Mouse (Mus musculus) T-helper 1 cell (primary cell): ENCODE measurements around the gene Zkscan16.

Experiments
- in situ Hi-C: fragments of 300-600 bp; cut with MboI, MseI; formaldehyde crosslinking; loops from one replicate; pipeline ENCODE4 v1.15.1; 2025; ENCODE audit warnings: high pct_unique_total_duplicates

Zkscan16 gene

GRCm38 (mm10) chr4:58935846-58936245 is 7.6 kb upstream of the Zkscan16 start:
- in situ Hi-C loops = no loop called here

GRCm38 (mm10) chr4:58941638-58942037 is 1.8 kb upstream of the Zkscan16 start:
- in situ Hi-C loops = no loop called here

GRCm38 (mm10) chr4:58942942-58943341 is 486 bp upstream of the Zkscan16 start:
- in situ Hi-C loops = no loop called here

DNA sequence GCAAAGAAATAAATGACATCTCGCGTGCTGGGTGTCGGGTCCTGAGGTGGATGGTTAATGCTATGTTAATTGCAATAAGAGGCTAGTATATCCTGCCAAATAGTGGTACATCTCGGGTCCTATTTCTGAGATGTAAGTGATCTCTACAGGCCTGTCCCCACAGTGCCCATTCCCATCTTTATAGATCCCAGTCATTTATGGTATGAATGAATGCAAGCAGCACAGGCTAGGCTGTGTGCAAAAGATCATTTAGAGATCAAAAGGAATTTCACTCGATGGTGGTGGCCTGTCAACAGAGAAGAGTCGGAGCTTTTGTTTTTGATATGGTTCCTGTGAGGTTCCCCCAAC is 752 bp downstream of the Zkscan16 start:
- in situ Hi-C loops = no loop called here

DNA sequence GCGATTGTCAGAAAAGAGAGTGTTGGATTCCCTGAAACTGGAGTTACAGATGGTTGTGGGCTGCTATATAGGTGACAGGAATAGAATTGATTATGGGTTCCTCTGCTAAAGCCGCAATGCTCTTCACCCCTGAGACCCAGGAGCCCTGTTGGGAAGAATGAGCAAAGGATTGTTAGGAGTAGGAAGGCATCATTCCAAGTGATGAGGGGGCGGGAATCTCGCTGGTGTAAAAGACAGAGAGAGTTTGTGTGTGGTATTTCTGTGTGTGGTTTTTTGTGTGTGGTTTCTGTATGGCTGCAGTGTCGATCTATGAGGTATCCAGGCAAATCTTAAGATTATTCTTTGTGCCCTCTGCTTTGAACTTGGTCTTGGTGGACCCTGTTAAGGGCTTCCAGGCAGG is 1.3 kb downstream of the Zkscan16 start:
- in situ Hi-C loops = no loop called here

- in situ Hi-C loops = no loop called here
These were observed 5.0 kb downstream of the Zkscan16 start for GRCm38 (mm10) chr4:58948391-58948790.

DNA sequence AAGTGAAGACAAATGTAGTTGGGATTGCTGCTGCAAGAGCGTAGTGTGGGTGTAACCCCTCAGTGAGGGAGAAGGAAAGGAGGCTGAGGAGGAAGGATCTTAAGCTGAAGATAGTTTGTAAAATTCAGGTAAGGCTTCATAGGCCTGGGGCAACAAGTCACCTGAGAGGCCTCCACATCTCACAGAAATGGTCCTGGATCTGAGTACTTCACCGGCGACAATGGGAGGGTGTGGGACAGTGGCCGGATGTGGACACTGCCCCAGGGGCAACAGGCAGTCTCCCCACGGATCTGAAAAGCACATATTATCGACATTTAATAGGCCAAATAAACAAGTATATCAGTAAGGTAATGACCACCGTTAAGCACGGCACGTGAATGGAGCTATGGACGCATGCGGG is 9.2 kb downstream of the Zkscan16 start:
- in situ Hi-C loops = no loop called here

DNA sequence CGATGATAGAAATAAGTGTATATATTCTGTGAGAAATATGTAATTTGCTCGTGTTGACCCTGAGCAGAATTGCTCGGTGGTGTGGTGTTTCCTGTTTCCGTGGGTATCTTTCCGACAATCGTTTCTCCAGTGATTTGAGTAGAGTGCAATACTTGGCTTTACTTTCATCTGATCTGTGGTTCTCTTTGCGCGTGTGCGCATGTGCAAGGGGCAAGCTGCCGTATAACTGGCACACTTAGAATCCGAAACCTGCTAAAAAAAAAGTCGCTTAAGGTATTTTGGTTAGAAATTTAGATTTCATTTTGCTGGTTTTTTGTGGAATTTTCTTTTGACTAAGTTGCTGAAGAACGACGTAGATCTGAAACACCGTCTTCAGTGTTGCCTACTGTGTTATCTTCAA is 18.3 kb downstream of the Zkscan16 start:
- in situ Hi-C loops = no loop called here

DNA sequence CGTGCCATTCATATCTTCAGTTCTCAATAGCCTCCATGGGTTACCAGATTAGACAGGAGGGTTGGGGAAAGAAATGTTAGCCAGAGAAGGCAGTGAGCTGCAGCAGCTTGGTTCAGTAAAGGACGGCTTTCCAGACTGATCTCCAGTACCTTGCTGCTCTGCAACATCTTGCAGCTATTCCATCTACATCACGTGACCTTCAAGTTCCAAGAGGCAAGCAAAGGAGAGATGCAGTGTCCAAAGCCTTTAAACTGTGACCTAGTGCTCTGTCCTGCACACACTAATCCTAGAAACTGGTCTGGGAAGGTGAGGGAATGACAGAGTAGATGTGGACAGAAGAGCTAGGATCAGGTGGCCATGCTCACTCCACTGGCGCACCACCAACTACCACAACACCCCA is 19.8 kb downstream of the Zkscan16 start:
- in situ Hi-C loops = no loop called here

- in situ Hi-C loops = no loop called here
These were observed 21.7 kb downstream of the Zkscan16 start for GRCm38 (mm10) chr4:58965136-58965535.

DNA sequence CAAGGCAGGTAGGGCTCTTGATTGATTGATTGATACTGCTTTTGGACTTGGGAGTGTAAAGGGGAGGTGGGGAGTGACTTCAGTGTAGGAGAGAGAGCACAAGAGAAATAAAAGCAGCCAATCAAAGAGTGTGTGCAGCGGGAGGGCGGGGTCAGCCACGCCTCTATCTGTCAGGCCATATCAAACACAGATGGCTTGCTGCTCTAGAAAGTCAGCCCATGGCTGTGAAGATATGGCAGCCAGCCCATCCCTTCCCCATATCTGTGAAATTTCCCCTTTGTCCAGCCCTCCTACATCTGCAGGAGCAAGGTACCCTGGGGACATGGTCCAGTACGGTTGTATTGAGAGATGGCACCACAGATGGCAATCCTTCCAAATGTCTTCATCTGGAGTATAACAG is 27.2 kb downstream of the Zkscan16 start:
- in situ Hi-C loops = no loop called here

GRCm38 (mm10) chr4:58975711-58976110 is 32.3 kb downstream of the Zkscan16 start:
- in situ Hi-C loops = no loop called here

DNA sequence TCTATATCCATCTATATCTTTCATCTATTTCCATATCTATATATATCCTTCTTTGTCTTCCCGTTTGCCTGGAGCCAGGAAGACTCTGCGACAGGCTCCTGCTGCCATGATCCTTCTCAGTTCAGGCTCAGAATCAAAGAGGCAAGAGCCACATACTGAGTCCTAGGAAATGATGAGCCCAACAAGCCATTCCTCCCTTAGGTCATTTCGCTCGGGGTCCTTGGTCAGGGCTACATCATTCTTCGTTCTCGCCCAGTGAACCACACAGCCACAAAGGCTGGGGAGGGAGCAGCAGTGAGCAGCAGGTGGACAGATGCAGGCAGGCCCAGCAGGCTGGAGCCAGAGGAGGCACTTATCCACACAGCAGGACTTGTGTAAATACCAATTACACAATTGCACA is 38.0 kb downstream of the Zkscan16 start:
- in situ Hi-C loops = loop anchor here (5.0 kb wide), 1 partner anchor 61 kb away; no protein-coding TSS in a partner anchor

DNA sequence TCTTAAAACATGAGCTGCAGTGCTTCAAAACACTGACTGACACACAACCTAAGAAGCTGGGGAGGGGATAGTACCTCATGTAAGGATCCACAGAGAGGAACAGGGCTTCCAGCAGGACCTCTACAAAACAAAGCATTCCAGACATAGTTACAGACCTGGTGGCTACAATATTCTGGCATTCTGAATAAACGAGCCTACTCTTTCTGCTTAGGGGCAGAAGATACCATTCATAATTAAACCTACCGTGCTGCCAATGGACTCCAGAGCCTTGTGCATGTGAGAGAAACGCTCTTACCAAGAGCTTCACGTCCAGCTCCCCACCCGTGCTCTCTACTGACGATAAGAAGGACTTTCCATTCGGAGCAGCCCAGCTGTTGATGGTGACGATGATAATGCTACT is 39.4 kb downstream of the Zkscan16 start:
- in situ Hi-C loops = loop anchor here (5.0 kb wide), 1 partner anchor 59 kb away; no protein-coding TSS in a partner anchor

GRCm38 (mm10) chr4:58985157-58985648 is 41.8 kb downstream of the Zkscan16 start:
- in situ Hi-C loops = no loop called here

GRCm38 (mm10) chr4:58986540-58987190 is 43.2 kb downstream of the Zkscan16 start, which contains the start of gene Ptgr1:
Gene Ptgr1, minus strand, starts transcription at chr4:58987119.
- in situ Hi-C loops = no loop called here

DNA sequence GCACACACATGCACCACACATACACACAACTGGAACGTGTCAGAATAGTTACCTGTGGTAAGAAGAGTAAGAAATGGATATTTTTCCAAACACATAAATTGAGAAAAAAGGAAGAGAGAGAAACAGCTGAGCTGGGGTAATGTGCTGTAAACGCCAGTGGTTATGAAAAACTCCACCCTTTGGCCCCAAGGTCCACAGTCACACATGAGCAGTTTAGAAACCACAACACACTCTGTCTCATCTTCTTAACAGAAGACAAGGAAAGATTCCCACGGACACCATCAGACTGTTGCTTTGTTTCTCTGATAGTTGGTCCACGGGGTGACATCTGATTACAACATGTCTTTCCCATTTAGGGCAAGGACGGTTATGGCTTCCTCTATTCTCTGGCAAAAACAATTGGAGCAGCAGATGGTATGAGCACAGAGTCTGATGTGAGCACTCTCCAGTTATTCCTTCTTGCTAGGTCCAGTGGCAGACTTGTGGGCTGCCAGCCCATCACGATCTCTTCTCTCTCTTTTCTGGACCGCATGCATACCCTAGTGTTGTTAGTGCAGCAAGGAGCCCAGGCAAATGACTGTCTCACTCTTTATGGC is 46.0 kb downstream of the Zkscan16 start:
- in situ Hi-C loops = no loop called here

GRCm38 (mm10) chr4:58990609-58991434 is 47.4 kb downstream of the Zkscan16 start:
- in situ Hi-C loops = loop anchor here (5.0 to 10.0 kb wide), 2 partner anchors 64 to 1076 kb away; partner anchors contain the start of gene D630039A03Rik

- in situ Hi-C loops = loop anchor here (5.0 to 10.0 kb wide), 2 partner anchors 65 to 1077 kb away; partner anchors contain the start of gene D630039A03Rik
These were observed 48.8 kb downstream of the Zkscan16 start for GRCm38 (mm10) chr4:58992195-58992594.

GRCm38 (mm10) chr4:58994762-58995161 is 51.3 kb downstream of the Zkscan16 start, which contains the start of gene Dnajc25:
Gene Dnajc25, plus strand, starts transcription at chr4:58995062.
- in situ Hi-C loops = loop anchor here (5.0 to 10.0 kb wide), 2 partner anchors 67 to 1080 kb away; partner anchors contain the start of gene D630039A03Rik

DNA sequence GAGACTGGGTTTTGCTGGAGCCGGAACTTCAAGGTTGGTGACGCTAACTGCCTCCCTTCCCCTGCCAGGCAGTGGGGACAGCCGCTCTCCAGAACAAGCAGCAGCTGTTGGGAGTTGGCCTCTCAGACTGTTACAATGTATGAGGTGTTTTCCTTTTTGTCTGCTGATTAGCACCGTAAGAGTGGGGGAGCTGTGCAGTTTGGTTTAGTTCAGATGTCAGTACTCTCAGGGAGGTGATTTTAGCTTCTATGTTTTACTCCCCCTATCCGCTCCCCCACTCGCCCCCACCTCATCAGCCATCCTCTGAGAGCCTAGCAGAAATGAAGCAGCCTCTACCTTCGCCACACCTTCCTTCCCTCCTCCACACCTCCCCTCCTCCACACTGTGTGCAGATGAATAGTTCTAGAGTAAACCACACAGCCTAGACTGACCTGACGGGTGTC is 51.8 kb downstream of the Zkscan16 start:
- in situ Hi-C loops = loop anchor here (10.0 kb wide), 1 partner anchor 1080 kb away; the partner anchor contains the start of gene D630039A03Rik

GRCm38 (mm10) chr4:58997081-58997480 is 53.7 kb downstream of the Zkscan16 start:
- in situ Hi-C loops = loop anchor here (10.0 kb wide), 1 partner anchor 1082 kb away; the partner anchor contains the start of gene D630039A03Rik
